Mouse (Mus musculus): ENCODE results near the gene Gata3. TPM values are rescaled to one million over a fixed set of nuclear protein-coding genes. Genes with fewer than 3 reads are reported as not detected.

Gata3 gene
- total RNA-seq (2018; cell fraction: chromatin; rRNA removed): under 1 TPM in 1 of 26 experiments, not detected in 25; 0.32 TPM
- under 1 TPM in 3 of 26 experiments, not detected in 23; under 0.01 to 0.09 (median 0.03) TPM for total RNA-seq (2018; cell fraction: cytosol; rRNA removed)
- under 1 TPM in 1 of 26 experiments, not detected in 25; 0.25 TPM for total RNA-seq (2018; cell fraction: nucleus; rRNA removed)
- 0.06 TPM in 1 of 3 replicates, not detected in the others for polyA plus RNA-seq (2018)

DNA sequence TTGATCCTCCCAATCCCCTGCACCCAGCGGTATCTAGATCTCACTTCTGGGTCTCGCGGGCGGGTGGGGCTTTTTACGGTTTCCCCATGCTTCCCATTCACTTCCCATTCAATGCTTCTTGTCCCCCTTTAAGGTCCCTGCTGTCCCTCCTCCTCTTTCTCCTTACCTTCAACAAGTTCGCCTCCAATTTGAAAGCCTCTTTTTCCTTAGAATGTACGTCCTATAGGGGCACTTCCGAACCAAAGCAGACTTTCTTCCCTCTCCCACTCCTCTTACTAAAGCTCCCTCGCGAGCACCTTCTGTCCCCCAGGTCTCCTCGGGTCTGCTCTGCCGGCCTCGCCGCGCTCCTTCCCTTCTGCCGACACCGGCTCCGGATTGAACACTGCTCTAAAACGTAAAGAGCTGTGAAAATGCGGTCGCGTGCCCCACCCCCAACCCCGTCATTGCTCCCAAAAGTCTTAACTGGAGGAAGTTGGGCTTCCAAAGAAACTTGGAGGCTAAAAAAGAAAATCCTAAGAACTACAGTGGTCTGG lies at the start of gene Gata3:
Gene Gata3 (minus strand): TSS at position 384 of the 533 bp plus-strand sequence.
- Histone ChIP-seq H3K27ac (no peak within 1 kb of the TSS), H3K79me2 (ENCODE audit: inconsistent target) (no peaks in the 10 kb centered on the region), H3K4me3 (ENCODE audit: inconsistent target) (peak within 1 kb of the TSS; percentile 20), H3K36me3 (ENCODE audit: inconsistent target) (no peaks in the 10 kb centered on the region)
- 3% methylated on average over 23 of the region's 23 CpGs for WGBS (ENCODE audit: missing documents)

DNA sequence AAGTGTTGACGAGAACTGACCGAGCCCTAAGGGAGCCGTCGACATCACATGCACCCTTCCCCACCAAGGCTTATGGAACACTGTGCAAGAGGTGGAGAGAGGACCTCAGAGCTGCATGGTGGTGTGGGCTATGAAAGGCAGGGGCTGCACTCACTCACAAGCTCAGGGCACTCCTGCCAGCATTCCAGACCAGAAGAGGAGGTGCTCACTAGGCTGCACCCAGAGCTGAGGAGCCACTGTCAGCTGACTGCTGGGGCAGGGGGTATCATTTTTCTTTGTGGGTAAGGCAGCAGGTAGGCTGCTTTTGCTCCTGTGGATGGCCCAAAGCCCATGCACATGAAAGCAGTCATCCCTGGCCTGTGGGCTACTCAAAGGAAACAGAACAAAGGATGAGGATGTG lies 49.4 kb upstream of the Gata3 start:
- WGBS (ENCODE audit: missing documents): 95% methylated on average over 4 of the region's 4 CpGs
- Histone ChIP-seq H3K27ac (no peak overlapping the region), H3K79me2 (ENCODE audit: inconsistent target) (no peaks in the 10 kb centered on the region), H3K4me3 (ENCODE audit: inconsistent target) (no peak overlapping the region), H3K36me3 (ENCODE audit: inconsistent target) (no peaks in the 10 kb centered on the region)

DNA sequence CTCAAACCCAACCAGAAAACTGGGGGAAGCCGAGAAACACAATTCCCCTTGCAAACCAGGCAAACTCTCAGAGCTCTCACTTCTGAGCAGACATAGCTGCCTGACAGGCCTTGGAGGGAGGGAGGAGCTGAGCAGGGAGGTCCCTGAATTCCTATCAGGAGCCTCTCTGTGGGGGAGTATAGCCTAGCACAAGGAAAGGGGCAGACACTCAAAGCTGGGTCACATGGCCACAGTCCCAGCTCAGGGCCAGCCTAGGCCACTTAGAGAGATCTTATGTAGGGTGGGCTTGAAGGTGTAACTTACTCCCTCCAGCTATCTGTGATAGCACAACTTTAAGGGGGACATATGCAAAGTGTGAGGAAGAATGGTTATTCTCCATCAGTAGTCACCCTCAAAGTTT lies 46.1 kb upstream of the Gata3 start:
- Histone ChIP-seq H3K27ac (no peak overlapping the region), H3K79me2 (ENCODE audit: inconsistent target) (no peaks in the 10 kb centered on the region), H3K4me3 (ENCODE audit: inconsistent target) (no peak overlapping the region), H3K36me3 (ENCODE audit: inconsistent target) (no peaks in the 10 kb centered on the region)
- 100% methylated on average over 1 of the region's 1 CpGs for WGBS (ENCODE audit: missing documents)

DNA sequence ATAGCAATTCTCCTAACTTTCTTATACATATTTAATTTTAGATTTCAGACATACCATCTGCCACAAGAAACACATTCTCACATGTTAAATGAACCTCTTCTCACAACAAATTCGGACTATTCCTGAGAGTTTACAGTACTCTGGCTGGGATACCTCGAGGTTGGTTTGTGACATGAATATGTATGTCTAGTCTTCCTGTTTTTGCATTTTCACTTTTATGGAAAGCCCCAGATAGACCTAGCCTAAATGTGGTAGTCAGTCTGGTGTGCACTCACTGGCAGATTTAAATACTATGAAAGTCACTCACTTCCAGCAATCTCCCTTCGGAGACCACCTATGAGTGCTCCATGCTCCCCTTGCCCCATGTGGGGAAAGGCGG lies 37.1 kb upstream of the Gata3 start:
- Histone ChIP-seq H3K4me3 (ENCODE audit: inconsistent target) (no peak overlapping the region), H3K27ac (peak overlapping the region; percentile 84)
- WGBS (ENCODE audit: missing documents): 60% methylated on average over 4 of the region's 4 CpGs

DNA sequence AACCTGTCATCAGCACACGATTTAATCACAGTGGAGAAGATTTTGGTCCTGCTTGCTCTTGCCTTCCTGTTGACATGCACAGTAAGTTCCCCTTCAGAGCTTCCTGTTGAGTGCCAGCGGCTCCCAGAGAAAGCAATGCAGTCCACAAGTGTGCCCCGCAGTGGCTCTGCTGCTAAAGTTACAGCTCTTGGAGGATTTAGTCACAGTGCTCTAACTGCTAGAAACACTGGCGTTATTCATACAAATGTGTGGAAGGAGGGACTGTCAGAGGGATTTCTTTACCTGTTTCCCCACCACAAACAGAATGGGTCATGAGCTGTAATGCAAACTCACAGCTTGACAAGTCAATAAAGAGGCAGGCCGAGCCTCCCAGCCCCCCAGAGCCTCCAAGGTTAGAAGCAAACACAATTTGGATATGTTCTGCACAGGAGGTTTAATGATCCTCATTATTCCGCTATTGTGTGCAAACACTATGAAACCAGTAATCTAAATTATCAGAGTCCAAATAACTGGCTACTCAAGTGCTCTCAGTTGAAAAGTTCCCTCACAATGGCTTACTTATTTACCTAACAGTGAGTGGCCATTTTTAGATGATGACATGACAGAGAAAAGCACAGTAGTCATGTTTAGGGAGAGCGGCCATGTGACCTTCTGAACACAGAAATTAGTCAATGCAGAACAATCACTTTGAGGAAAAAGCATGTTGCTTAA lies 36.5 kb upstream of the Gata3 start:
- H3K4me3 ChIP-seq (ENCODE audit: inconsistent target): no peak overlapping the region
- H3K79me2 ChIP-seq (ENCODE audit: inconsistent target): no peaks in the 10 kb centered on the region
- peak overlapping the region; percentile 84 for H3K27ac ChIP-seq
- WGBS (ENCODE audit: missing documents): 50% methylated on average over 6 of the region's 7 CpGs
- no peaks in the 10 kb centered on the region for H3K36me3 ChIP-seq (ENCODE audit: inconsistent target)

More for the DNA sequence above, 37.1 kb upstream of the Gata3 start:
- H3K79me2 ChIP-seq (ENCODE audit: inconsistent target): no peaks in the 10 kb centered on the region
- no peaks in the 10 kb centered on the region for H3K36me3 ChIP-seq (ENCODE audit: inconsistent target)

DNA sequence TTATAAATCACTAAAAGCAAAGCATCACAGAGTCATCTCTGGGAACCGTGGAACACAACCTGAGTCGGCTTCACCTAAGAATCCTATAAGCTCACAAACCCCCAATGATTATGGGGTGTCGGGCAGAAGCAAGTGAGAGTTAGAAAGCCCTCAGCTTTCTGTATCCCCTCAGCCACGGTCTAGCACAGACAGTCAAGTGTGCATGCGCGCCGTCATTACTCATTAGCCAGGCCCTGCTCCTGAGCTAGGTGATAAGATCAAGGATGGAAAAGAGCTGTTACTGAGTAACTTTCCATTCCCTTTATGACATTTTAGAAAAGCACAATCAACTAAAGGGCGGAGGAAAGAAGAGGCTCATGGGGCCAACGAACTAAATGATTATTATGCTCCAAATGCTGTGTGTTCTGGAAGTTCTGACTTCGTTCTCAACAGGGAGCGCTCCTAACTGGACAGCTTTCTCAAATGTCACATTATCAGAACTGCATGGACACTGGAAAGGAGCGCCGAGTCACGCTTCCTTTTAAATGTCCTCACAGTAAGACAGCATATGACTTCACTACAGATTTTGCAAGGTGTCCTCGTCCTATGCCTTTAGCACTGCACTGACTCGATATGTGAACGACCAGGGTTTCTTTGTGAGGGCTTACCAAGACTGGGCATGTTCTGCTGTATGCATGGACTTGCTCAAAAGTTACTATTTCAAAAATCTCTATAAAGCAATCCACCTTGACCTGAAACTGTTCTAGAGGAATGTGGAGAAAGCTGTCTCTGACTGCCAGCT lies 29.0 kb upstream of the Gata3 start:
- 89% methylated on average over 16 of the region's 17 CpGs for WGBS (ENCODE audit: missing documents)
- 0 out of 2 replicates have a peak, but pooled peaks cover 13% of the 10 kb centered on the region for H3K36me3 ChIP-seq (ENCODE audit: inconsistent target)
- no peak overlapping the region for H3K4me3 ChIP-seq (ENCODE audit: inconsistent target)
- H3K79me2 ChIP-seq (ENCODE audit: inconsistent target): no peaks in the 10 kb centered on the region
- H3K27ac ChIP-seq: no peak overlapping the region

DNA sequence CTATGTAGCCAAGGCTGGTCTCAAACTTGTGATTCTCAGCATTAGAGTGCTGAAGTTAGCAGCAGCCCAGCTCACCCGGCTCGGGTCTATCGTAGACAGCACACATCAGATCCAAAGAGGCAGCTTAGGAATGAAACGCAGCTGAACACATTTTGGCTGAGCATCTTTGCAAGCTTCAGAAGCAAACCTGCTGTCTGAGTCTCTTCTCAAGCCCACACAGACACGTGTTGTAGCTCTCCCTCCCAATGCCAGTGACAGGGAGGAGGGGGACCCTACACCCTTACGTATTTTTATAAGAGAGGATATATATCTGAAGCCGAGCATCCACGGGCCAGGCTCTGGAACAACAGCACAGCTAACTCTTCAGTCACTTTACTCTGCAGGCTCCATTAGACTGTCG lies 27.8 kb upstream of the Gata3 start:
- Histone ChIP-seq H3K36me3 (ENCODE audit: inconsistent target) (0 out of 2 replicates have a peak, but pooled peaks cover 13% of the 10 kb centered on the region), H3K4me3 (ENCODE audit: inconsistent target) (no peak overlapping the region), H3K27ac (no peak overlapping the region), H3K79me2 (ENCODE audit: inconsistent target) (no peaks in the 10 kb centered on the region)
- 94% methylated on average over 8 of the region's 9 CpGs for whole genome bisulfite sequencing (ENCODE audit: missing documents)

DNA sequence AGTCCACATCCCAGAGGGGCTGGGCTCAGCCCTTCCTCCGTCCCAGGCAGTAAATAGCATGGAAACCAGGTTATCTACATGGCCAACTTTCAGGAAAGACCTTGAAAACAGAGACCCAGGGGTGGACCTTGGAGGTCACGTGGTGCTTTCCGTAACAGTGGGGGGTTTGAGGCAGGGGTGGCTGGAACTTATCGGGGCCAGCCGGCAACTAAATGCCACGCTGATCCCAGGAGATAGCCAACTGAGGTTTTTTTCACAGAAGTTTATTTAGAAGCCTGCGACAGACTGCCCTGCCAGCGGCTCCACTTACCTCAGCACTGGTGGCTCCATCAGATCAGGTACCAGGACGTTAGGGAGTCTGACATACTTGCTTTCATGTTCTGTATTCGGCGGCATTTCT lies 16.2 kb upstream of the Gata3 start:
- no peak overlapping the region for H3K27ac ChIP-seq
- no peaks in the 10 kb centered on the region for H3K36me3 ChIP-seq (ENCODE audit: inconsistent target)
- no peaks in the 10 kb centered on the region for H3K79me2 ChIP-seq (ENCODE audit: inconsistent target)
- no peak overlapping the region for H3K4me3 ChIP-seq (ENCODE audit: inconsistent target)
- 12% methylated on average over 11 of the region's 11 CpGs for WGBS (ENCODE audit: missing documents)

DNA sequence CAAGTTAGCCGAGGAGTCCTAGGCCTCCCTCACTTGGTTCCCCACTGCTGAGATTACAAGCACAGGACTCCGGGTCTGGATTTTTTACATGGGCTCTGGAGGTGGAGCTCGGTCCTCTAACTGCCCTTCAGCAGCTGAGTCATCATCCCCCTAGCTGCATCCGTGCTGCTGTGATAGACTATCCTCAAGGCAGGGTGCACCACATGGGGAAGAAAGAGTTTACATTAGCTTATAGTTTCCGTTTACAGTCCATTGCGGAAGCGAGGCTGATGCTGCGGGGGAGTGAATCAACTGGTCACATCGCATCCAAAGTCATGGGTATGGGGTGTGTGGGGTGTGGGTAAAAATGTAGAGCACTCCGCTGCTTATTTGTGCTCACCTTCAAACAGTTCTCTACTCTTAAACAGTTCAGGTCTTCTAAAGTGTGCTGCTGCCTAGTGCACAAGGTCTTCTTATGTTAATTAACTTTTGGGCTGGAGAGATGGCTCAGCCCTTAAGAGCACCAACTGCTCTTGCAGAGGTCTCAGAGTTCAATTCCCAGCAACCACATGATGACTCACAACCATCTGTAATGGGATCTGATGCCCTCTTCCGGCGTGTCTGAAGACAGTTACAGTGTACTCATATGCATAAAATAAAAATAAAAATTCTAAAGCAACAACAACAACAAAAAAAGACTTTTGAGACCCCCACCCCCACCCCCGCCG lies 14.2 kb upstream of the Gata3 start:
- no peak overlapping the region for H3K27ac ChIP-seq
- WGBS (ENCODE audit: missing documents): 53% methylated on average over 12 of the region's 14 CpGs
- no peaks in the 10 kb centered on the region for H3K36me3 ChIP-seq (ENCODE audit: inconsistent target)
- no peaks in the 10 kb centered on the region for H3K79me2 ChIP-seq (ENCODE audit: inconsistent target)
- no peak overlapping the region for H3K4me3 ChIP-seq (ENCODE audit: inconsistent target)

DNA sequence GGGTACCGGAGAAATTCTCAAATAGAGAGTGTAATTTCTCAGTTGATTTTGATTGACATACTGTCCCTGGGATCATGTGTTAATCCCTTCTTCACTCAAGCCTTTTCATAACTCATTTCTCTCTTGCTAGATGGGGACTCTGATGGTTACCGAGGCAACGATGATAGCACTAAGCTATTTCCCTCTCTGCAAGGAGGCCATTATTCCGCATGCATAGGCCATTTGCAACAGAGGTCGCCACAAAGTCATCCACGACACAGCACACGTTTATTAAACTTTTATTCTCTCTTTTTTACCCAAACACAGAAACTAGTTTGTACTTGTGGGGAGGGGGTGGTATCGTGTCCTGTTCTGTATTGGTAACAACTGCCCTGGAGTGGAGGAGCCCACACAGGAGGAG lies 8.0 kb upstream of the Gata3 start:
- WGBS (ENCODE audit: missing documents): 60% methylated on average over 8 of the region's 8 CpGs
- Histone ChIP-seq H3K36me3 (ENCODE audit: inconsistent target) (no peaks in the 10 kb centered on the region), H3K27ac (no peak overlapping the region), H3K4me3 (ENCODE audit: inconsistent target) (no peak overlapping the region), H3K79me2 (ENCODE audit: inconsistent target) (no peaks in the 10 kb centered on the region)

DNA sequence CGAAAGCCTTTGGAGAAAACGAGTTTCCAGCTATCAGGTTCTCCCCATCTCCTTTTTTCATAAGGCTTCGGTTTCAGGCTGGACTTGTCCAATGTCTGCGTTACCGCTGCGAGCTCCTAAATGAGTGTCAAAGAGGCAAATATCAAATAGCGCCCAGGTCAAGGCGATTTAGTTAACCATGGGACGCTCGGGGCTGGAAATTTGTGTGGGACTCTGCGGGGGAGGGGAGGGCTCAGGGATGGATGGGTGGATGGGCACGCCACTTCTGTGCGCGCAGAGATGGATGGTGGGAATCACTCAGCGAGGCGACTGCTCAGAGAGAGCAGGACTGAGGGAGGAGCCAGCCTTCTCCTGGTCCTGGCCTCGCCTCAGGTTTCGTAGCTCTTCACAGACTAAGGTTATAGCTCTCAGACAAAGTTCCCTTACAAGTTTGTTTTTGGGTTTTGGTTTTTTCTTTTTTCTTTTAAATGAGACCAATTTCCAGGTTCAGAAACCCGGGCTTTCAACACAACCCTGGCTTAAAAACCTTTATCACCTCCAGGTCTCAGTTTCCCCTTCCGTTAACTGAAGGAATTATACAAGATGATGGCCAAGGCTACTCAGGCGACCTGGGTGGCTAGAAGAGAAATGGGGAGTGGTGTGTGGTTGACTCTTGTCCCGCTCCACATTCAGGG lies 6.4 kb upstream of the Gata3 start:
- Histone ChIP-seq H3K27ac (no peak overlapping the region), H3K36me3 (ENCODE audit: inconsistent target) (no peaks in the 10 kb centered on the region), H3K4me3 (ENCODE audit: inconsistent target) (no peak overlapping the region), H3K79me2 (ENCODE audit: inconsistent target) (no peaks in the 10 kb centered on the region)
- 7% methylated on average over 22 of the region's 22 CpGs for WGBS (ENCODE audit: missing documents)

DNA sequence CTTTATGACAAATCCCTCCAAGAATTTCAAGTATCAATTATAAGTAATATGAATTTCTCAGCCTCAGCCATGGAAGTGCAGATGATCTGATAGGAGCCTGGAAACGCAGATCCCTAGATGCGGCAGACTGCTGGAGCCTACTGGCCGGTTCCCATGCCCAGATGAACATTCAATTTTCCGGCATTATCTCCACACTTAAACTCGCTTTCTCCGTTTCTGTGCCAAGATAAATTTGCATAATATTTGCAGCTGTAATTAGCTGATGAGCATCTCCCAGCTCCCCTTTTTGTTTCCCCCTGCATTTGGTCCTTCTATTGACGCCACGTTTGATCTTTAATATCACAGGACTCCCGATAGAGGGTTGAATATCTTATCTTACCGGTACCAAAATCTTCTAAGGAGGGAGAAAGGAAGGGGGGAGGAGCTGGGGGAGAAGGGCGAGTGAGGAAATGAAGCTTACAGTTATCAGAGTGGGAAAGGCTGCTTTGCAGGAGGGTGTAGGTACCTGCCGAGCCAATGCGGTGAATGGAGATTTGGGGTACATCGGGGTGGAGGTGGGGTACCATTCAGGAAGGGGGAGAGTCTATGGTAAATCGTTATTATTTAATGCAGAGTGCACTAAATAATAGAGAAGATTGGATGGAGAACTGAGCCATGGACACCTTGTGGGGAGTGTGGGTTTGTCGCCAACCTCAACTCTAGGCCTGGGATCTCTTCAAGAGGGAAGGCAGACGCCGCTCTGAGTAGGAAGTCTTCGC lies 5.2 kb upstream of the Gata3 start:
- H3K27ac ChIP-seq: no peak overlapping the region
- H3K4me3 ChIP-seq (ENCODE audit: inconsistent target): no peak overlapping the region
- WGBS (ENCODE audit: missing documents): 13% methylated on average over 19 of the region's 19 CpGs
- H3K36me3 ChIP-seq (ENCODE audit: inconsistent target): no peaks in the 10 kb centered on the region
- H3K79me2 ChIP-seq (ENCODE audit: inconsistent target): no peaks in the 10 kb centered on the region

DNA sequence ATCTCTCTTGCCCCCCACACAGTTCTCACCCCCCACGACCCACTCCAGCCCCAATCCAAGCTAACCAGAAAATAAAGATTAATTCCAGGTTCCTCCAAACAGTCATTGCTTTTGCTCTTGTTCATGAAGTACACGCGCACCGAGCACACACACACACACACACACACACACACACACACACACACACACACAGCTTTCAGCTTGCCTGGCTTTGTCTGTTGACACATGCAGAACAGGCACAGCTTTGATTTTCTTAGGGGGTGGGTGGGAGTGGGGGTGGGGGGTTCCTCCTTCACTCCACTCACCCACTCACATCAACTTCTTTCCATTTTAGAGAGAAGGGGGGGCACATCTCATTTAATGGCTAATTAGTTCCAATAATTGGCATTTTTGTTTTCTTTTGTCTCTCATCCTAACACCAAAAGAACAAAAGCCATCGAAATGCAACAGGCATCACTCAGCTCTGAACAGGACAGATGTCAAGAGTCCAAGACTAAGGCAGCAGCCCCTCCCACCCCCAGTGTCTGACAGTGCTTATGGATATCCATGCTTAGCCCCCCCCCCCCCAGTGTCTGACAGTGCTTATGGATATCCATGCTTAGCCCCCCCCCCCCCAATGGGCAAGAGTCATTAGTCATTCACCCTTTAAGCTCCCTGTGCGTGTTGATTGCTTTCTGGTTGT lies 3.6 kb upstream of the Gata3 start:
- Histone ChIP-seq H3K36me3 (ENCODE audit: inconsistent target) (no peaks in the 10 kb centered on the region), H3K27ac (no peak overlapping the region), H3K79me2 (ENCODE audit: inconsistent target) (no peaks in the 10 kb centered on the region), H3K4me3 (ENCODE audit: inconsistent target) (no peak overlapping the region)
- 19% methylated on average over 6 of the region's 6 CpGs for WGBS (ENCODE audit: missing documents)
